Mouse (Mus musculus): ENCODE results near the gene Enho. TPM values are rescaled to one million over a fixed set of nuclear protein-coding genes. Genes with fewer than 3 reads are reported as not detected.

The Enho gene
- total RNA-seq, 2 experiments from 2014 or later, result 59.1 to 66.3 TPM

Other genes starting within 250 kb of the Enho start
- gene Kif24, start 175.4 kb downstream of the Enho start, total RNA-seq (2021), result 1 to 10 TPM in 1 of 2 experiments, under 1 TPM in 1; 0.49 to 1.2 TPM
- 10 to 100 TPM; 31.9 to 33.9 TPM for gene Nudt2, start 175.2 kb downstream of the Enho start, total RNA-seq (2021)
- gene AI464131, start 137.2 kb downstream of the Enho start, total RNA-seq (2021), result 10 to 100 TPM; 23.5 to 24.3 TPM
- gene 1110017D15Rik, start 123.0 kb downstream of the Enho start, total RNA-seq (2021), result 1 to 10 TPM; 5.1 to 5.7 TPM
- gene Fam219a, start 70.8 kb downstream of the Enho start, total RNA-seq (2021), result 100 to 1,000 TPM; 198 TPM
- gene Dnaic1, start 70.5 kb downstream of the Enho start, total RNA-seq (2021), result 1 to 10 TPM; 6.6 to 9.1 TPM
- gene Cntfr, start 56.8 kb upstream of the Enho start, total RNA-seq (2021), result 100 to 1,000 TPM; 117 to 131 TPM
- gene Il11ra1, start 59.7 kb upstream of the Enho start, total RNA-seq (2021), result 10 to 100 TPM; 37.2 to 44.3 TPM
- 10 to 100 TPM; 32.5 to 37.1 TPM for gene Rpp25l, start 73.2 kb upstream of the Enho start, total RNA-seq (2021)
- 100 to 1,000 TPM; 166 to 172 TPM for gene Dctn3, start 82.8 kb upstream of the Enho start, total RNA-seq (2021)
- gene Arid3c, start 90.8 kb upstream of the Enho start, total RNA-seq (2021), result 1 to 10 TPM in 1 of 2 experiments, under 1 TPM in 1; 0.80 to 1.3 TPM
- 10 to 100 TPM; 66.6 to 79.6 TPM for gene Galt, start 114.9 kb upstream of the Enho start, total RNA-seq (2021)
- gene Sigmar1, start 115.8 kb upstream of the Enho start, total RNA-seq (2021), result 10 to 100 TPM; 49.5 to 58.6 TPM
- 100 to 1,000 TPM; 226 to 245 TPM for gene Ccl27a, start 133.9 kb upstream of the Enho start, total RNA-seq (2021)

All from left cerebral cortex, adult 18-20 months (tissue).